Mouse (Mus musculus): ENCODE results near the gene Gm28372. TPM values are rescaled to one million over a fixed set of nuclear protein-coding genes. Genes with fewer than 3 reads are reported as not detected.

The Gm28372 gene
- total and polyA plus RNA-seq, 2 experiments from 2014 or later: 0.20 TPM; not detected in 1

GRCm38 (mm10) chr2:130449021-130449793 lies 44.2 kb downstream of the Gm28372 start:
- ATAC-seq: no peak; the same call in 1 of the 2 replicates
- TF ChIP-seq CTCF (IDR thresholded peaks at IDR 0.05; ENCODE audit: low read depth): no peak

DNA sequence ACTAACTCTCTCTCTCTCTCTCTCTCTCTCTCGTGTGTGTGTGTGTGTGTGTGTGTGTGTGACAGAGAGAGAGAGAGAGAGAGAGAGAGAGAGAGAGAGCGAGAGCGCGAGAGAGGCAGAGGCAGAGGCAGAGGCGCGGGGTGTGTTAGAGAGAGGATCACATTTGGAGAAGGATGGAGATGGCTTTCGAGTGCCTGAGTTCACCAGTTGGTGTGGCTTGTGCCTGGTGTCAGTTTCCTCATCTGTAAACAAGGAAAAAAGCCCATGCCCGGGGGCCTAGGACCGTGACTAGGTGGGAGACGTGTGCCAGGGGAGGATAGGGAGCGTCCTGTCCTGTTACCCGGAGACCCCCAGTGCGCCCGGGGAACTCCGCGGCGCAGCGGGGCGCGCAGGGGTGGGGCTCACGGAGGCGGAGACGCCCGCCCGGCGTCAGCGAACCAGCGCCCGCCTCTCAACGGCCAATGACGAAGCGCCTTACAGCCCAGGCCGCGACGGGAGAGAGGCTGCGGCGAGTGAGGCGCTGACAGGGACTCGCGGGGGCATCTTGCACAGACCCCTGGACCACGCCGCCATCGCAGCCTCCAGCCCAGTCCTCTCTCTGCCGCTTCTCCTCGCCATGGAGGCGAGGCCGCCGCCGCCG lies 44.9 kb downstream of the Gm28372 start, which contains the start of gene Ptpra:
Gene Ptpra, plus strand, starts transcription at position 485 of the 640 bp plus-strand sequence.
- ATAC-seq (peak; percentile 98), DNase-seq (ENCODE audit: low spot score) (peak; percentile 95)
- Histone ChIP-seq H3K9ac (replicated peaks; ENCODE audit: low read length) (peak within 1 kb of the TSS; percentile 86), H3K4me1 (ENCODE audit: insufficient read depth, low read length) (peaks cover 17% of the 10 kb centered on the region), H3K36me3 (ENCODE audit: insufficient read depth, low read length) (no peaks in the 10 kb centered on the region), H3K27me3 (ENCODE audit: insufficient read depth, low read length) (no peaks in the 10 kb centered on the region), H3K9me3 (ENCODE audit: low read length) (no peaks in the 10 kb centered on the region), H3K4me3 (ENCODE audit: low read length) (peak within 1 kb of the TSS; percentile 93), H3K27ac (peak within 1 kb of the TSS; percentile 88), H3K4me2 (ENCODE audit: low read depth, low read length) (peak within 1 kb of the TSS; percentile 60)
- under 1% methylated on average over 33 of the region's 50 CpGs for WGBS
- no peak for TF ChIP-seq CTCF (IDR thresholded peaks at IDR 0.05; ENCODE audit: low read depth)

More at GRCm38 (mm10) chr2:130449021-130449793, 44.2 kb downstream of the Gm28372 start:
- peak overlapping the region; percentile 60 for H3K4me2 ChIP-seq (ENCODE audit: low read depth, low read length)
- peak overlapping the region; percentile 88; the same call in 1 of the 2 replicates for H3K27ac ChIP-seq
- H3K27me3 ChIP-seq (ENCODE audit: insufficient read depth, low read length): no peaks in the 10 kb centered on the region
- peak overlapping the region; percentile 86 for H3K9ac ChIP-seq (replicated peaks; ENCODE audit: low read length)
- DNase-seq (ENCODE audit: low spot score): no peak
- peak overlapping the region; percentile 93 for H3K4me3 ChIP-seq (ENCODE audit: low read length)
- H3K36me3 ChIP-seq (ENCODE audit: insufficient read depth, low read length): peaks cover 3% of the 10 kb centered on the region; the same call in 1 of the 2 replicates
- 10% methylated on average over 17 of the region's 17 CpGs for WGBS
- H3K9me3 ChIP-seq (ENCODE audit: low read length): no peaks in the 10 kb centered on the region
- H3K4me1 ChIP-seq (ENCODE audit: insufficient read depth, low read length): peaks cover 17% of the 10 kb centered on the region

- H3K4me2 ChIP-seq (ENCODE audit: low read depth, low read length): peak overlapping the region; percentile 60
- no peaks in the 10 kb centered on the region for H3K36me3 ChIP-seq (ENCODE audit: insufficient read depth, low read length)
- peak overlapping the region; percentile 93 for H3K4me3 ChIP-seq (ENCODE audit: low read length)
- H3K9ac ChIP-seq (replicated peaks; ENCODE audit: low read length): peak overlapping the region; percentile 86
- ATAC-seq (peak; percentile 87), DNase-seq (ENCODE audit: low spot score) (peak; percentile 75)
- H3K4me1 ChIP-seq (ENCODE audit: insufficient read depth, low read length): peaks cover 17% of the 10 kb centered on the region
- no peaks in the 10 kb centered on the region for H3K27me3 ChIP-seq (ENCODE audit: insufficient read depth, low read length)
- no peak for TF ChIP-seq CTCF (IDR thresholded peaks at IDR 0.05; ENCODE audit: low read depth)
- H3K9me3 ChIP-seq (ENCODE audit: low read length): no peaks in the 10 kb centered on the region
- H3K27ac ChIP-seq: peak overlapping the region; percentile 88
- WGBS: under 1% methylated on average over 39 of the region's 47 CpGs
These were observed 45.4 kb downstream of the Gm28372 start for GRCm38 (mm10) chr2:130450434-130450796.

- Histone ChIP-seq H3K27me3 (ENCODE audit: insufficient read depth, low read length) (no peaks in the 10 kb centered on the region), H3K36me3 (ENCODE audit: insufficient read depth, low read length) (no peaks in the 10 kb centered on the region), H3K4me1 (ENCODE audit: insufficient read depth, low read length) (peaks cover 17% of the 10 kb centered on the region), H3K4me2 (ENCODE audit: low read depth, low read length) (peak overlapping the region; percentile 60), H3K27ac (no peak overlapping the region), H3K4me3 (ENCODE audit: low read length) (peak overlapping the region; percentile 93), H3K9me3 (ENCODE audit: low read length) (no peaks in the 10 kb centered on the region), H3K9ac (replicated peaks; ENCODE audit: low read length) (peak overlapping the region; percentile 86)
- WGBS: 48% methylated on average over 14 of the region's 14 CpGs
- no peak for TF ChIP-seq CTCF (IDR thresholded peaks at IDR 0.05; ENCODE audit: low read depth)
- DNase-seq (ENCODE audit: low spot score) (no peak), ATAC-seq (no peak)
These were observed 46.2 kb downstream of the Gm28372 start for GRCm38 (mm10) chr2:130451086-130451726.

- 37% methylated on average over 3 of the region's 3 CpGs for WGBS
- H3K27ac ChIP-seq: no peak overlapping the region
- peaks cover 17% of the 10 kb centered on the region for H3K4me1 ChIP-seq (ENCODE audit: insufficient read depth, low read length)
- H3K9ac ChIP-seq (replicated peaks; ENCODE audit: low read length): peak overlapping the region; percentile 86
- peak overlapping the region; percentile 60 for H3K4me2 ChIP-seq (ENCODE audit: low read depth, low read length)
- H3K27me3 ChIP-seq (ENCODE audit: insufficient read depth, low read length): no peaks in the 10 kb centered on the region
- no peak for TF ChIP-seq CTCF (IDR thresholded peaks at IDR 0.05; ENCODE audit: low read depth)
- H3K9me3 ChIP-seq (ENCODE audit: low read length): no peaks in the 10 kb centered on the region
- peak overlapping the region; percentile 93 for H3K4me3 ChIP-seq (ENCODE audit: low read length)
- no peaks in the 10 kb centered on the region for H3K36me3 ChIP-seq (ENCODE audit: insufficient read depth, low read length)
- DNase-seq (ENCODE audit: low spot score) (no peak), ATAC-seq (no peak)
These were observed 46.7 kb downstream of the Gm28372 start for GRCm38 (mm10) chr2:130451727-130452090.

DNA sequence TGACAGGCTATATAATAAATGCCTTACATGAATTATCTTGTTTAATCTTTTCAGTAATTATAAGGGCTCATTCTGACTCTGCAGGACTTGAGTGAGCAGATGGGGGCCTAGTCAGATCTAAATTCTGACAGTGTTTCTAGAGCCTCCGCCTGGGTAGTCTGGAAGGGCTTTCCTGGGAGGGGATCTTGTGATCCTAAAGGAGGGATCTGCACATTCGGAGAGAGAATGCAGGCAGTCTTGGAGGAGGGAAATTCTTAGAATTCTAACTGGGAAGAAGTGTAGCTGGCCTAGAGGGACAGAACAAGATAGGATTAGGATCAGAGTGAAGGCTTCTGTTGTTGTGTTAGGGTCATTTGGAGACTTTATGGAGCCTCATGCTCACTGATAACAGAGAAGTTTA lies 47.2 kb downstream of the Gm28372 start:
- no peak for ATAC-seq
- no peak overlapping the region for H3K9ac ChIP-seq (replicated peaks; ENCODE audit: low read length)
- no peak for TF ChIP-seq CTCF (IDR thresholded peaks at IDR 0.05; ENCODE audit: low read depth)
- H3K4me1 ChIP-seq (ENCODE audit: insufficient read depth, low read length): peaks cover 17% of the 10 kb centered on the region
- WGBS: 58% methylated on average over 2 of the region's 2 CpGs
- H3K27me3 ChIP-seq (ENCODE audit: insufficient read depth, low read length): no peaks in the 10 kb centered on the region
- H3K4me3 ChIP-seq (ENCODE audit: low read length): peak overlapping the region; percentile 93; the same call in 1 of the 2 replicates
- no peaks in the 10 kb centered on the region for H3K9me3 ChIP-seq (ENCODE audit: low read length)
- DNase-seq (ENCODE audit: low spot score): no peak
- H3K4me2 ChIP-seq (ENCODE audit: low read depth, low read length): peak overlapping the region; percentile 60
- H3K36me3 ChIP-seq (ENCODE audit: insufficient read depth, low read length): no peaks in the 10 kb centered on the region
- H3K27ac ChIP-seq: no peak overlapping the region
